Mouse (Mus musculus) megakaryocyte, embryonic 14.5 days (primary cell): ENCODE data around the gene Prph. TPM values are rescaled to one million over a fixed set of nuclear protein-coding genes. Genes with fewer than 3 reads are reported as not detected.

Source experiments
- H3K27me3 ChIP-seq: replicated peaks from 2 replicates; pipeline ENCODE3; 2012; ENCODE audit warnings: inconsistent platforms
- H3K36me3 ChIP-seq: replicated peaks from 2 replicates; pipeline ENCODE3; 2012; ENCODE audit warnings: low read length, inconsistent platforms, mixed read lengths
- H3K4me1 ChIP-seq: 2 replicates; pipeline ENCODE4 v1.6.1; 2012; ENCODE audit warnings: inconsistent platforms
- H3K4me3 ChIP-seq: replicated peaks from 2 replicates; pipeline ENCODE3; 2012; ENCODE audit warnings: moderate library complexity, mild to moderate bottlenecking, inconsistent platforms
- H3K9me3 ChIP-seq: 2 replicates; pipeline ENCODE4 v1.6.1; 2012; ENCODE audit warnings: inconsistent platforms
- FLI1 ChIP-seq: IDR thresholded peaks from 2 replicates; pipeline ENCODE4 v1.6.1; 2012; ENCODE audit warnings: low read length, inconsistent platforms, mixed read lengths
- GATA1 ChIP-seq: IDR thresholded peaks from 3 replicates; pipeline ENCODE4 v1.6.1; 2012; ENCODE audit warnings: mixed read lengths, low read length, inconsistent platforms, borderline replicate concordance
- polyA plus RNA-seq: library from polyadenylated mRNA; stranded (reverse); fragments of >175 nt; gene quantifications from 2 replicates; pipeline ENCODE4 v1.2.3, GENCODE M21; 2012; ENCODE audit warnings: low replicate concordance; ENCODE audit not compliant: insufficient read depth

Prph gene
- polyA plus RNA-seq, 1 experiment = not detected

DNA sequence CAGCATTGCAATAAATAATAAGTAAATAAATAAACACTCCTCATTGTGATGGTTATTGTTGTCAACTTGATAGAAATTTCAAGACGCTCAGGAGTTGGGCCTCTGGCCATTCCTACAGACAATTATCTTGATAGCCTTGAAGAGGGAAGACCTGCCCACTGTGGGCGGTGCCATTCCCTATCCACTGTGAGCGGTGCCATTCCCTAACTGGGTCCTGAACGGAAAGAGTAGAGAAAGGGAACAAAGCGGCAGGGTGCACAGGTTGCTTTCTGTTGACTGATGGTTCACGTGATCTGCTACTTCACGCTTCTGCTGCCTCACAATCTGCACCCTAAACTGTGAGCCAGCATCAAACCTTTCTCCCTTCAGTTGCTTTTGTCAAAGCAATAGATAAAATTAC, 33.7 kb upstream of the Prph start:
- H3K27me3 ChIP-seq = peaks cover 14% of the 10 kb centered on the region
- no peaks in the 10 kb centered on the region for H3K36me3 ChIP-seq
- H3K4me3 ChIP-seq = no peak overlapping the region
- TF ChIP-seq GATA1 (no peak), FLI1 (no peak)
- peaks cover 5% of the 10 kb centered on the region for H3K9me3 ChIP-seq
- peaks cover 16% of the 10 kb centered on the region for H3K4me1 ChIP-seq

DNA sequence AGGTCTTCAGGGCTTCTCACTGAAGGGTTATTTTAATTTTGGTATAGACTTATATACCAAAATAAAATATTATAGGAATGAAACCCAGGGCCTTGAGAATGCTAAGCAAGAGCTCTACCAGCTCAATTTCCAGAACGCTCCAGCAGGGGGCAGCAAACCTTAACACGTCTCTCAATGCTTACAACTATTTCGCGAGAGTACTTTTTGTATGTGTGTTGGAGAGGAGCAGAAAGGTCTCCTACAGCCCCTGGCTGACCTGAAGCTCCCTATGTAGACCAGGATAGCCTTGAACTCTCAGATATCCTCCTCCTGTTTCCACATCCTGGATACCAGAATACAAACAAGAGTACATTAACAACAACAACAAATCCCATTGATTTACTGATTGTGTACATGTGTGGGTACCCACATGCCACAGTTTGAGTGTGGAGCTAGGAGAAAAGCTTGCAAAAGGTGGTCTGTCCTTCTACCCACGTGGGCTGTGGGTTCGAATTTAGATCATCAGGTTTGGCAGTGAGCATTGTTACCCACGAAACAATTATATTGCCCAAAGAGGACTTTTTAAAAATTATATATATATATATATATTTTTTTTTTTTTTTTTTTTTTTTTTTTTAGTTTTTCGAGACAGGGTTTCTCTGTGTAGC, 30.2 kb upstream of the Prph start:
- H3K4me1 ChIP-seq = peaks cover 24% of the 10 kb centered on the region
- H3K4me3 ChIP-seq = peak overlapping the region; percentile 72
- H3K36me3 ChIP-seq = peaks cover 3% of the 10 kb centered on the region
- peaks cover 2% of the 10 kb centered on the region for H3K27me3 ChIP-seq
- peaks cover 5% of the 10 kb centered on the region for H3K9me3 ChIP-seq
- TF ChIP-seq GATA1 (no peak), FLI1 (no peak)

DNA sequence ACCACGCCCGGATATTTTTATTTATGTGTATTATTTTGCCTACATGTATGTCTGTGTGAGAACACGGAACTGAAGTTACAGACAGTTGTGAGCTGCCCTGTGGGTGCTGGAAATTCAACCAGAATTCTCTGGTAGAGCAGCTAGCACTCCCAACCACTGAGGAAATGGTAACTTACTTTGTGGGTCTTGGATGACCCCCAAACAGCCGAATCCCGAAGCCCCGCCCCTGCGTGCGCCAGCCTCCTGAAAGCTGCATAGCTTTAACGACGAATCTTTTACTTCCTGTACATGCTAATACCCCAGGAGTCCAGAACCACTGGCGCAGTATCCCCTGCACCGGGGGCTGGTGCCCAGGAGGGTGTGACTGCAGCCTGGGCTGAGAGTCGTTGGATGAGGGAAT, 29.6 kb upstream of the Prph start:
- TF ChIP-seq GATA1 = no peak
- no peak for TF ChIP-seq FLI1
- peaks cover 2% of the 10 kb centered on the region for H3K27me3 ChIP-seq
- peaks cover 5% of the 10 kb centered on the region for H3K9me3 ChIP-seq
- H3K4me1 ChIP-seq = peaks cover 24% of the 10 kb centered on the region
- H3K36me3 ChIP-seq = peaks cover 3% of the 10 kb centered on the region
- no peak overlapping the region for H3K4me3 ChIP-seq

DNA sequence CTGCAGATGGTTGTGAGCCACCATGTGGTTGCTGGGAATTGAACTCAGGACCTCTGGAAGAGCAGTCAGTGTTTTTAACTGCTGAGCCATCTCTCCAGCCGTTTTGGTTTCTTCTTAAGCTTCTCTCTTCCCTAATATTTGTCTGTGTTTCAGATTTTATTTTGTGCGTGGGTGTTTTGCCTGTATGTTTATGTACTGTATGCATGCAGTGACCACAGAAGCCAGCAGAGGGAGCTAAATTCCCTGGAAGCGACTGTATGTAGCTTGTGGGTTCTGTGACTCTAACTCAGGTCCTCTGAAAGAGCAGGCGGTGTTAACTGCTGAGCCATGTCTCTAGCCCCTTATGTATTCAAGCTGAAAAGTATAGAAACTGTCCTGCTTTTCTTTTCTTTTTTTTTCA, 28.7 kb upstream of the Prph start:
- Histone ChIP-seq H3K27me3 (peaks cover 2% of the 10 kb centered on the region), H3K9me3 (peaks cover 4% of the 10 kb centered on the region), H3K36me3 (peaks cover 3% of the 10 kb centered on the region), H3K4me3 (no peak overlapping the region), H3K4me1 (peaks cover 24% of the 10 kb centered on the region)
- TF ChIP-seq FLI1 = no peak
- no peak for TF ChIP-seq GATA1

DNA sequence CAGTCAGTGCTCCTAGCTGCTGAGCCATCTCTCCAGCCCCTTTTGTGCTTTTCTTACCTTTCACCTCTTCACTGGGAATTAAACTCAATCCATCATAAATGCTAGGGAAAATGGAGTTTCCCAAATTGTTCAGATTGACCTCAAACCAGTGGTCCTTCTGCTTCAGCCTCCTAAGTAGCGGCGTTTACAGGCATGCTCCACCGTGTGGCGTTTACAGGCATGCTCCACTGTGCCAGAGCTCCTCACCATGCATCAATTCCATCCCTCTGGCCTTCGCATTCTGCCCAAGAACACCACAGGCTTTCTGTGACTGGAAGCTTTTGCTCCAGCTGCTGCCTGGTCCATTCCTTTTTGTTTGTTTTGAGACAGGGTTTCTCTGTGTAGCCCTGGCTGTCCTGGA, 27.9 kb upstream of the Prph start:
- Histone ChIP-seq H3K27me3 (peaks cover 2% of the 10 kb centered on the region), H3K9me3 (no peaks in the 10 kb centered on the region), H3K4me3 (peak overlapping the region; percentile 6), H3K36me3 (peaks cover 6% of the 10 kb centered on the region), H3K4me1 (peaks cover 27% of the 10 kb centered on the region)
- TF ChIP-seq FLI1 (no peak), GATA1 (no peak)

DNA sequence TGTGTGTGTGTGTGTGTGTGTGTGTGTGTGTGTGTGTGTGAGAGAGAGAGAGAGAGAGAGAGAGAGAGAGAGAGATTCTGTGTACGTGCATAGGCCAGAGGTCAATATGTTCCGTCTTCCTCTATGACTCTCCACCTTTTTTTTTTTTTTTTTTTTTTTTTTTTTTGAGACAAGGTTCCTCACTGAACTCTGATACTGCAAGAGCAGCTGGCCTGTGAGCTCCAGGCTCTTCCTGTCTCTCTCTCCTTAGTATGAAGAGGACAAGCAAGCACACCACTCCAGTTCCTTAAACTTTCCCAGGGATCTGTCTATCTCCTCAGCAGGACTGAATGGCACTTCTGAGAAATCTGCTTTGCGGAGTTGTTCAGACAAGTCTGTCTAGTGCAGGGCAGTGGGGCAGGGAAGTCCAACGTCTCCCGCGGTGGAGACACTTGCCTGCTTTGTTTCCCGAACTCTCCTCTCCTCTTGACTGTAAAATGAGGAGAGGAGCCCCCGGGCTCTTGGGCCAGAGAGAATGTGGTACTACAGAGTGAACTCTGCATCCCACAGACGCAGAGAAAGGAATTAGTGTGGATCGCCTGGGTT, 26.0 kb upstream of the Prph start:
- TF ChIP-seq GATA1 = no peak
- TF ChIP-seq FLI1 = no peak
- H3K4me1 ChIP-seq = peaks cover 45% of the 10 kb centered on the region
- peak overlapping the region; percentile 96 for H3K4me3 ChIP-seq
- H3K9me3 ChIP-seq = no peaks in the 10 kb centered on the region
- no peaks in the 10 kb centered on the region for H3K27me3 ChIP-seq
- peaks cover 16% of the 10 kb centered on the region for H3K36me3 ChIP-seq

DNA sequence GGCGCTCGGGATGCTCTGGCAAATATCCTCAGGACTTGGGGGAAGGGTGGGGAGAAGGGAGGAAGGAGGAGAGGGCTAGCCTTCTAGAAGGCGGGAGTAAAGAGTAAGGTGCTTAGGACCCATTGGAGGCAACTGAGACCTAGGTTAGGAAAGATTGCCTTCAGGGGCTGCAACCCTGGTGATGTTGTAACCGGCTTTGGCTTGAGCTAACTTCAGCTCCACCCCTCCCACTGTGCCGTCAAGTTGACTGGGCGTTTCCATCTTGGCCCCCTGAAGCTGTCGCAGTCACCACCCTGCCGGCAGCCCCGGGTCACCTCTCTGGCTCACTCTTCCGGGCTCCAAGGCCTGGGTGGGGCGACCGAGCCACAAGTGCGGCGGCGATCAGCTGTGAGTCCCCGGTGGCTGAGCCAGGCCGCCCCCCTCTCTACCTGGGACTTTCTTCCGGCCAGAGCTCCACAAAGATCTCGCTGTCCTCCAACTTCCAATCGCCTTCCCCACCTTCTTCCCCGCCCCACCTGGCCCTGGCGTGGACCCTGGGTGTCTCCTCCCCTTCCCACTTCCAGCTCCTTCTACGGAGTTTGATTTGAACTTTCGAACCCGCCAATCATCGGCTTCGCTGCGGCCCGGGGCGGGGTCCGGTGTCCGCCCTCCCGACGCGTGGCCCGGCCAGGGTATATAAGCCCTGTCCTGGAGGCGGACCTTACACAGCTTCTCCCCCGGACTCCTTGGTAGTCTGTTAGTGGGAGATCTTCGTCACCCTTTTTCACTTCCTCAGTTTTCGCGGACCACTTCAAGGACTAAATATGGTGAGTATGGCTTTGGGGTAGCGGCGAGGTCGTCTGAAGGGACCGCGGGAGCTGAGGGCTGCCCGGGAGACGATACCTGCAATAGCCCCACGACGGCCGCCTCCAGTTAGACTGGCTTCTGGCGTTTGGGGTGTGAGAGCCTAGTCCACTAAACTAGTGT, 25.1 kb upstream of the Prph start, which contains the start of gene Tuba1c:
Tuba1c (plus strand) TSS at position 273 of the 966 bp plus-strand sequence.
- Histone ChIP-seq H3K4me1 (peaks cover 50% of the 10 kb centered on the region), H3K4me3 (peak within 1 kb of the TSS; percentile 96), H3K27me3 (no peaks in the 10 kb centered on the region), H3K9me3 (no peaks in the 10 kb centered on the region), H3K36me3 (peaks cover 22% of the 10 kb centered on the region)
- no peak for TF ChIP-seq GATA1
- TF ChIP-seq FLI1 = no peak

DNA sequence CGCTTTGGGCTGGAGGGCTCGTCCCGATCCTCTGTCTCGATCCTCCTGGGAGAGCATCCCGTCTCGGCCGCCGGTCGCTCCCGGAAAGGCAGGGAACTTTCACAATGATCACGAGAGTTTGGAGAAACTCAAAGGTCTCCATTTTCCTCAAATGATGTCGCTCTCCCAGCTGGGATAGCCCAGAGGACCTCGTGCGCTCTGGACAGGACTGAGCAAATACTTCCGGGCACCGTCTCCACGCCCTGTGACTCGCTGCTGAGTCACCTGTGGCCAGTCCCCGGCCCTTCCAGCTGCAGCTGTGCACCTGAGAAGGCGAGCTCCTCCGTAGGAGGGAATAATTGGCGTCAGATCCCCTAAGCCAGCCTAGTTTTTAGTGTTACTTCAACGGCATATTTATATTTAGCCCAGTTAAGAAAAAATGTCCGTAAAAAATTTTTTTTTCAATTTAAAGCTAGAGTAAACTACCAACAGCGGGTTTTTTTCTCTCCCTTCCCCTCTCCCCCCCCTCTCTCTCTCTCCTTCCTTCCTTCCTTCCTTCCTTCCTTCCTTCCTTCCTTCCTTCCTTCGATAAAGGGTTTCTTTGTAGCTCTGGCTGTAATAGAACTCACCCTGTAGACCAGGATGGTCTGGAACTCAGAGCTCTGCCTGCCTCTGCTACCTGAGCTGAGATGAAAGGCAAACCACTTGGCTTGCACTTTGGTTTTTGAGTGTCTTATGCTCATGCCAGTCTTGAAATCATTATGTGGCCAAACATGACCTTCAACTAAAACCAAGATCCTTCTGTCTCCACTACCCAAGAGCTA, 24.2 kb upstream of the Prph start:
- no peaks in the 10 kb centered on the region for H3K9me3 ChIP-seq
- TF ChIP-seq GATA1 (no peak), FLI1 (no peak)
- peak overlapping the region; percentile 96 for H3K4me3 ChIP-seq
- H3K4me1 ChIP-seq = peaks cover 53% of the 10 kb centered on the region
- no peaks in the 10 kb centered on the region for H3K27me3 ChIP-seq
- H3K36me3 ChIP-seq = peaks cover 31% of the 10 kb centered on the region

DNA sequence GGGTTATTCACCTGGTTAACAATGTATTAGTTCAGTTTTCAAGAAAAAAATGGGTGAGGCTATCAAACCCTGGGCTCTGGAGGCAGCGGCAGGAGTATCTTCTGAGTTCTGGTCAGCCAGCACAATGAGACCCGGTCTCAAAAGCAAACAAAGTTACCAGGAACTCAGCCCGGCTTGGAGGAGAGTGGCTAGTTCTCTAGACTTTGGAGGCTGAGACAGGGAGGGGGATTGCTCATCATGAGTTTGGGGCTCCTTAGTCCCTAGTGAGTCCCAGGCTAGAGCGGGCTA, 23.6 kb upstream of the Prph start:
- Histone ChIP-seq H3K36me3 (peaks cover 37% of the 10 kb centered on the region), H3K4me1 (peaks cover 58% of the 10 kb centered on the region), H3K27me3 (no peaks in the 10 kb centered on the region), H3K4me3 (peak overlapping the region; percentile 96), H3K9me3 (no peaks in the 10 kb centered on the region)
- TF ChIP-seq GATA1 (no peak), FLI1 (no peak)
